Mouse (Mus musculus): ENCODE measurements at regions not wholly inside any gene's neighbourhood (a gene's known extent, or its start where the extent isn't known, plus 50 kb on each side); places are given as distances from the start of the nearest gene placed in this dataset.

- Histone ChIP-seq H3K27me3 (ENCODE audit: insufficient read depth, low read length) (no peaks in the 10 kb centered on the region), H3K36me3 (ENCODE audit: insufficient read depth, low read length) (no peaks in the 10 kb centered on the region), H3K4me3 (ENCODE audit: low read length) (no peak overlapping the region), H3K9ac (replicated peaks; ENCODE audit: low read length) (no peak overlapping the region), H3K4me2 (ENCODE audit: low read depth, low read length) (no peak overlapping the region), H3K4me1 (ENCODE audit: insufficient read depth, low read length) (no peaks in the 10 kb centered on the region), H3K9me3 (ENCODE audit: low read length) (no peaks in the 10 kb centered on the region), H3K27ac (no peak overlapping the region)
- DNase-seq (ENCODE audit: low spot score) (no peak), ATAC-seq (no peak)
- 34% methylated on average over 5 of the region's 5 CpGs for WGBS
- TF ChIP-seq CTCF (IDR thresholded peaks at IDR 0.05; ENCODE audit: low read depth), result no peak
Observed at GRCm38 (mm10) chr13:111363176-111363739, 108.4 kb downstream of the Actbl2 start.

- Histone ChIP-seq H3K9ac (replicated peaks; ENCODE audit: low read length) (no peak overlapping the region), H3K27ac (no peak overlapping the region), H3K4me1 (ENCODE audit: insufficient read depth, low read length) (no peaks in the 10 kb centered on the region), H3K36me3 (ENCODE audit: insufficient read depth, low read length) (no peaks in the 10 kb centered on the region), H3K4me3 (ENCODE audit: low read length) (no peak overlapping the region), H3K27me3 (ENCODE audit: insufficient read depth, low read length) (no peaks in the 10 kb centered on the region), H3K9me3 (ENCODE audit: low read length) (no peaks in the 10 kb centered on the region), H3K4me2 (ENCODE audit: low read depth, low read length) (no peak overlapping the region)
- DNase-seq (ENCODE audit: low spot score) (no peak), ATAC-seq (no peak)
- 82% methylated on average over 8 of the region's 8 CpGs for WGBS
- TF ChIP-seq CTCF (IDR thresholded peaks at IDR 0.05; ENCODE audit: low read depth), result no peak
Observed at GRCm38 (mm10) chr13:111366871-111367270, 112.1 kb downstream of the Actbl2 start.

- no peaks in the 10 kb centered on the region for H3K4me1 ChIP-seq (ENCODE audit: insufficient read depth, low read length)
- no peak overlapping the region for H3K9ac ChIP-seq (replicated peaks; ENCODE audit: low read length)
- no peaks in the 10 kb centered on the region for H3K27me3 ChIP-seq (ENCODE audit: insufficient read depth, low read length)
- no peaks in the 10 kb centered on the region for H3K36me3 ChIP-seq (ENCODE audit: insufficient read depth, low read length)
- H3K9me3 ChIP-seq (ENCODE audit: low read length), result no peaks in the 10 kb centered on the region
- ATAC-seq (no peak), DNase-seq (ENCODE audit: low spot score) (no peak)
- TF ChIP-seq CTCF (IDR thresholded peaks at IDR 0.05; ENCODE audit: low read depth), result no peak
- no peak overlapping the region for H3K4me3 ChIP-seq (ENCODE audit: low read length)
- H3K4me2 ChIP-seq (ENCODE audit: low read depth, low read length), result no peak overlapping the region
- no peak overlapping the region for H3K27ac ChIP-seq
- WGBS, result 44% methylated on average over 3 of the region's 3 CpGs
Observed at GRCm38 (mm10) chr13:111367620-111368019, 112.8 kb downstream of the Actbl2 start.

GRCm38 (mm10) chr13:111369916-111370315 lies 115.1 kb downstream of the Actbl2 start:
- H3K4me2 ChIP-seq (ENCODE audit: low read depth, low read length), result no peak overlapping the region
- H3K4me1 ChIP-seq (ENCODE audit: insufficient read depth, low read length), result no peaks in the 10 kb centered on the region
- H3K27me3 ChIP-seq (ENCODE audit: insufficient read depth, low read length), result no peaks in the 10 kb centered on the region
- 53% methylated on average over 3 of the region's 3 CpGs for WGBS
- ATAC-seq (no peak), DNase-seq (ENCODE audit: low spot score) (no peak)
- H3K9ac ChIP-seq (replicated peaks; ENCODE audit: low read length), result no peak overlapping the region
- no peak overlapping the region for H3K27ac ChIP-seq
- no peaks in the 10 kb centered on the region for H3K36me3 ChIP-seq (ENCODE audit: insufficient read depth, low read length)
- H3K9me3 ChIP-seq (ENCODE audit: low read length), result no peaks in the 10 kb centered on the region
- TF ChIP-seq CTCF (IDR thresholded peaks at IDR 0.05; ENCODE audit: low read depth), result no peak
- H3K4me3 ChIP-seq (ENCODE audit: low read length), result no peak overlapping the region

GRCm38 (mm10) chr13:111373281-111373680 lies 116.6 kb downstream of the Gpbp1 start:
- no peaks in the 10 kb centered on the region for H3K27me3 ChIP-seq (ENCODE audit: insufficient read depth, low read length)
- no peaks in the 10 kb centered on the region for H3K4me1 ChIP-seq (ENCODE audit: insufficient read depth, low read length)
- no peak for TF ChIP-seq CTCF (IDR thresholded peaks at IDR 0.05; ENCODE audit: low read depth)
- H3K4me2 ChIP-seq (ENCODE audit: low read depth, low read length), result no peak overlapping the region
- ATAC-seq (no peak), DNase-seq (ENCODE audit: low spot score) (no peak)
- no peaks in the 10 kb centered on the region for H3K36me3 ChIP-seq (ENCODE audit: insufficient read depth, low read length)
- WGBS, result 79% methylated on average over 6 of the region's 6 CpGs
- H3K9ac ChIP-seq (replicated peaks; ENCODE audit: low read length), result no peak overlapping the region
- H3K4me3 ChIP-seq (ENCODE audit: low read length), result no peak overlapping the region
- H3K9me3 ChIP-seq (ENCODE audit: low read length), result no peaks in the 10 kb centered on the region
- no peak overlapping the region for H3K27ac ChIP-seq

- H3K27ac ChIP-seq, result no peak overlapping the region
- TF ChIP-seq CTCF (IDR thresholded peaks at IDR 0.05; ENCODE audit: low read depth), result no peak
- no peak overlapping the region for H3K4me3 ChIP-seq (ENCODE audit: low read length)
- H3K27me3 ChIP-seq (ENCODE audit: insufficient read depth, low read length), result no peaks in the 10 kb centered on the region
- DNase-seq (ENCODE audit: low spot score) (no peak), ATAC-seq (no peak)
- H3K9me3 ChIP-seq (ENCODE audit: low read length), result no peaks in the 10 kb centered on the region
- no peaks in the 10 kb centered on the region for H3K4me1 ChIP-seq (ENCODE audit: insufficient read depth, low read length)
- WGBS, result 54% methylated on average over 1 of the region's 1 CpGs
- no peak overlapping the region for H3K4me2 ChIP-seq (ENCODE audit: low read depth, low read length)
- no peak overlapping the region for H3K9ac ChIP-seq (replicated peaks; ENCODE audit: low read length)
- H3K36me3 ChIP-seq (ENCODE audit: insufficient read depth, low read length), result no peaks in the 10 kb centered on the region
Observed at GRCm38 (mm10) chr13:111373801-111374200, 116.1 kb downstream of the Gpbp1 start.
